Mouse (Mus musculus): ENCODE measurements around the gene Nktr.

DNA sequence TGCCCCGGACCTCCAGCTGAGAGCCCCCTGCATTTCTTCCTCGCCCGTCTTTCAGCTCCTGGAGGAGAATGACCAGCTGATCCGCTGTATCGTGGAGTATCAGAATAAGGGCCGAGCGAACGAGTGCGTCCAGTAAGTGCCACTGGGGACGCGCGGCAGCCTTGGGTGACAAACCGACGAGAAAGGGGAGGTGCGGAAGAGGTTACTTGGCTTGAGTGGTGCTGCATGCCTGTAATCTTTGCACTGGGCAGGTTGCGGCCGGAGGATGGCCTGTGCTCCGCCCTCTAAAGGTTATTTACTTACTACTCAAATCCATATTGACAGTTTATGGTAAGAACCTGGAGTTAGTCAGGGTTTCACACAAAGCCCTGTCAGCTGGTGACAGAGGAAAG lies 8.4 kb upstream of the Nktr start:
- TF ChIP-seq CTCF (IDR thresholded peaks at IDR 0.05; ENCODE audit: borderline replicate concordance, extremely low read depth, insufficient read depth, insufficient read length) (no peak), POLR2A (IDR thresholded peaks at IDR 0.05; ENCODE audit: borderline replicate concordance, extremely low read depth, insufficient read depth, insufficient read length, poor library complexity, severe bottlenecking) (no peak)
